Mouse (Mus musculus) liver, embryonic 14.5 days (tissue): ENCODE results near the gene Hnrnpll. TPM values are rescaled to one million over a fixed set of nuclear protein-coding genes. Genes with fewer than 3 reads are reported as not detected.

Experiments used
- ATAC-seq: fragments of 200-750 bp; cut with Nextera tagmentation; 2 replicates; pipeline ENCODE4 v1.8.0; 2017; ENCODE audit warnings: moderate number of reproducible peaks, mild to moderate bottlenecking, moderate library complexity; ENCODE audit not compliant: insufficient read depth
- DNase-seq, 3 experiments: peaks; one replicate each; pipeline ENCODE4 v3.0.0-alpha.2; 2012 to 2013; ENCODE audit warnings: low read depth in 3 of 3, low spot score in 3 of 3
- H3K27ac ChIP-seq: fragments of 300-500 bp; sonication (generic); 2 replicates; pipeline ENCODE4 v1.5.1; 2014; ENCODE audit warnings: moderate library complexity, mild to moderate bottlenecking, control low read depth, inconsistent platforms
- H3K27me3 ChIP-seq: fragments of 300-500 bp; sonication (generic); 2 replicates; pipeline ENCODE4 v1.6.1; 2014; ENCODE audit warnings: mild to moderate bottlenecking, low read length, moderate library complexity; ENCODE audit not compliant: control insufficient read depth, insufficient read depth
- H3K36me3 ChIP-seq: fragments of 300-500 bp; sonication (generic); replicated peaks from 2 replicates; pipeline ENCODE4 v1.6.1; 2014; ENCODE audit warnings: low read depth; ENCODE audit not compliant: control insufficient read depth, insufficient read depth
- H3K4me1 ChIP-seq, 2 experiments: fragments of 200-500 bp in 1 of 2; fragments of 300-500 bp in 1 of 2; sonication (generic) in 1 of 2; replicated peaks; 2 replicates each; pipeline ENCODE4 v1.6.1; 2012 to 2014; ENCODE audit warnings: antibody characterized with exemption in 1 of 2, inconsistent platforms in 1 of 2, low read length in 1 of 2; ENCODE audit not compliant: control insufficient read depth in 2 of 2, insufficient read depth in 2 of 2
- H3K4me2 ChIP-seq: fragments of 300-500 bp; sonication (generic); 2 replicates; pipeline ENCODE4 v1.6.1; 2014; ENCODE audit warnings: low read depth, mild to moderate bottlenecking, control low read depth, moderate library complexity
- H3K4me3 ChIP-seq, 2 experiments: fragments of 200-500 bp in 1 of 2; fragments of 300-500 bp in 1 of 2; sonication (generic) in 1 of 2; 2 replicates each; pipeline ENCODE4 v1.5.1; 2012 to 2014; ENCODE audit warnings: low read depth in 2 of 2, low read length in 2 of 2, mild to moderate bottlenecking in 2 of 2, control low read depth in 1 of 2, inconsistent platforms in 1 of 2, moderate library complexity in 1 of 2; ENCODE audit not compliant: insufficient read depth in 1 of 2
- H3K9ac ChIP-seq: fragments of 300-500 bp; sonication (generic); replicated peaks from 2 replicates; pipeline ENCODE4 v1.6.1; 2014; ENCODE audit warnings: mild to moderate bottlenecking, control low read depth, moderate library complexity
- H3K9me3 ChIP-seq: fragments of 300-500 bp; sonication (generic); 2 replicates; pipeline ENCODE4 v1.6.1; 2016; ENCODE audit warnings: low read length, mixed read lengths; ENCODE audit not compliant: control insufficient read depth
- CTCF ChIP-seq: IDR thresholded peaks from 2 replicates; pipeline ENCODE4 v1.5.1; 2016; ENCODE audit warnings: antibody characterized with exemption, low read depth, control low read depth
- EP300 ChIP-seq: IDR thresholded peaks from 2 replicates; pipeline ENCODE4 v1.6.1; 2016; ENCODE audit warnings: antibody characterized with exemption, low read depth
- WGBS: fragments of 180-500 bp; shearing (Covaris S2); extraction: QIAGEN DNeasy Blood & Tissue Kit; methylation state at CpG from one replicate; pipeline ENCODE4 v1.1.7; 2014; ENCODE audit not compliant: insufficient replicate concordance; 5-methylcytosine and 5-hydroxymethylcytosine counted together
- polyA plus RNA-seq, 2 experiments: library from polyadenylated mRNA; depleted of rRNA in 1 of 2; stranded (reverse) in 1 of 2; unstranded in 1 of 2; fragments of >200 nt; fragmentation: Nextera tagmentation in 1 of 2; extraction: Ambion mirVana in 1 of 2; gene quantifications; 2 replicates each; pipeline versions ENCODE4 v1.2.1 to v1.2.3; 2012 to 2014

Hnrnpll gene
- polyA plus RNA-seq, 2 experiments: 23.1 to 23.5 TPM

DNA sequence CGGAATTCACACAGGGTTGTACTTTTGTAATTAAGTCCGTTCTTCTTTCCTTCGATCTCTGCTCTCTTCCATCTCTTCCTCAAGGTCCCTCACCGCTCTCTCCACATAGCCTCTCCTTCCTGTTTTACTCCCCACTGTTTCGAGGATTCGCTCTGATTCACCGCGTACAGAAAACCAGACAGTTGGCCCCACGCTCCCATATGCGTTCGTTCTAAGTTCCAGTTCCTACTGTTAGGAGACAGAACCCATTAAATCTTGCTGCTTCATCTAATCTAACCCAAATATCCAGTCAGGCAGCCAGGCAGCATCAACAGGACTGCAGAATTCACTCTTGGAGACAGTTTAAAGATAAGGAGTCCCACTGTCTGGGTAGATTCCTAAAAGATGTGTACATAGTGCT is 24.5 kb upstream of the Hnrnpll start:
- DNase-seq (no peak), ATAC-seq (no peak)
- no peaks in the 10 kb centered on the region for H3K36me3 ChIP-seq
- no peak overlapping the region for H3K4me3 ChIP-seq
- no peak for TF ChIP-seq EP300
- TF ChIP-seq CTCF: no peak
- no peak overlapping the region for H3K4me2 ChIP-seq
- no peaks in the 10 kb centered on the region for H3K4me1 ChIP-seq
- no peak overlapping the region for H3K27ac ChIP-seq
- no peak overlapping the region for H3K9ac ChIP-seq
- no peaks in the 10 kb centered on the region for H3K9me3 ChIP-seq
- 74% methylated on average over 11 of the region's 11 CpGs for whole genome bisulfite sequencing
- no peaks in the 10 kb centered on the region for H3K27me3 ChIP-seq

DNA sequence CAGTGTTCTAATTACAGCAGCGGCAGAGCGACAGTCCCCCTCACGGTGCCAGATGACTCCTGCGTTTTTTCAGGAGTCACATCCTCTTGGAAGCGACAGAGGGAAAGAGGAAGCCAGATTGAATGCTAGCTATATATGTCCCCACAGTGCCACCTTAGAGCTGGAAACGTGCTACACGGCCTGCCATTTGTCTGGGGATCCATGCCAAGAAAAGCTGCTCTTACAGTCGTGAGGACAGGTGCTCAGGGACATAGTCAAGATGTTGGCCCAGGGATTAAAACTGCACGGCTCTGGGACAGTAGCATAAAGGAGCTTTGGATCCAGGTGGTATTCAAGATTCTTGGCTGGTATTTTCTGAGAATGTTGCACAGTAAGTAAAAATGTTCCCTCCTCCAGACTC is 22.3 kb upstream of the Hnrnpll start:
- Histone ChIP-seq H3K4me3 (no peak overlapping the region), H3K27me3 (no peaks in the 10 kb centered on the region), H3K4me2 (no peak overlapping the region), H3K27ac (no peak overlapping the region), H3K4me1 (no peaks in the 10 kb centered on the region), H3K9ac (no peak overlapping the region), H3K9me3 (no peaks in the 10 kb centered on the region), H3K36me3 (no peaks in the 10 kb centered on the region)
- 54% methylated on average over 9 of the region's 9 CpGs for WGBS
- DNase-seq (no peak), ATAC-seq (no peak)
- TF ChIP-seq CTCF (no peak), EP300 (no peak)

DNA sequence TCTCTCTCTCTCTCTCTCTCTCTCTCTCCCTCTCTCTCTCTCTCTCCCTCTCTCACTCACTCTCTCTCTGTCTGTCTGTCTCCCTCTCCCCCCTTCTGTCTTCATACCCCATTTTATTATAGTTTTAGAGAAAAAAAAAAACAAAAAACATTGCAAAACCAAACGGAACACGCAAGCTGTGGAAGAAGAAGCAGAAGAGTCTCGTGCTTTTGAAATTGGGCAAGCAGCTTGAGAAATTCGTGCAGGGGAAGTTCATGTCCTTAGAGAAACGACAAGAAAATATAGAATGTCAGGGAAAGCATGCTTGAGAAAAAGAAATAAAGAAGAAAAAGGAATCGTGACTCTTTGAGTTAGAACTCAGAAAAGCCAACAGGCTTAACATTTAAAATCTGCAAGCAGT is 21.1 kb upstream of the Hnrnpll start:
- Histone ChIP-seq H3K4me1 (no peaks in the 10 kb centered on the region), H3K9ac (no peak overlapping the region), H3K27me3 (no peaks in the 10 kb centered on the region), H3K36me3 (no peaks in the 10 kb centered on the region), H3K9me3 (no peaks in the 10 kb centered on the region), H3K4me2 (no peak overlapping the region), H3K27ac (no peak overlapping the region), H3K4me3 (no peak overlapping the region)
- TF ChIP-seq EP300 (no peak), CTCF (no peak)
- no peak for ATAC-seq
- 45% methylated on average over 6 of the region's 6 CpGs for WGBS
- no peak for DNase-seq

DNA sequence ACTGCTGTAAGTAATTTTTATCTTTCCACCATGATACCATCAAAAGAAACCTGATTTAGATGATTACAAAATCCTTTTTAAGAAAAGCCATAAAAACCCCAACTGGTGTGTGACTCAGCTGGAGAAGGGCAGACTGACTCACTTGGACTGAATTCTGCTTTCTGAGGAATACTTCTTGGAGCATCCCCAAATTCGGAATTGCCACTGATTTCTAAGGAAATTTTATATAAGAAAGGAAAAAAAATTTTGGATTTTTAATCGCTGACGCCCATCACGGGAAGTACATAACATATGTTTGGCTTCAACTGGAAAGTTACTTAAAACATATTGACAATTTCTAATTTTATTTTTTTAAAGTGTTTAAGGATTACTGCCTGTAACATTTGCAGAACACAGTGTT is 16.6 kb upstream of the Hnrnpll start:
- no peak overlapping the region for H3K4me2 ChIP-seq
- H3K9ac ChIP-seq: no peak overlapping the region
- no peak for DNase-seq
- WGBS: 71% methylated on average over 4 of the region's 4 CpGs
- no peak overlapping the region for H3K4me3 ChIP-seq
- no peaks in the 10 kb centered on the region for H3K36me3 ChIP-seq
- no peak for ATAC-seq
- TF ChIP-seq EP300: no peak
- no peak for TF ChIP-seq CTCF
- no peaks in the 10 kb centered on the region for H3K9me3 ChIP-seq
- no peaks in the 10 kb centered on the region for H3K27me3 ChIP-seq
- no peaks in the 10 kb centered on the region for H3K4me1 ChIP-seq
- no peak overlapping the region for H3K27ac ChIP-seq

DNA sequence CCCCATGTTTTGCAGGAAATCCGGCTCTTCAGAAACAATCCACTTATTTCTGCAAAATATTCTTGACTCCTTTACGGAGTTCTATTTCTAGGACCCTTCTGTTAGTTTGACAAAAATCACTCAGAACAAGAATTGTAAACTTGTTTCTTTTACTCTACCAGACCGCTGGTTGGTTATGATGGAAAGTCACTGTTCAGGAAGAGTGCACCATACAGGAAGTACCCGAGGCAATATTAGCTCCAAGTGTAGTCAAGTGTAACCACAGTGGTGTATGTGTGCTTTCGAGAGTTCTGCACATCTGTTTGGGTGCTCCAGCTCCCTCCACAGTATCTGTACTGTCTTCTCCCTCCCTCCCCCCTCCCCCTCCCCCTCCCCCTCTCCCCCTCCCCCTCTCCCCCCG is 5.1 kb upstream of the Hnrnpll start:
- H3K27ac ChIP-seq: no peak overlapping the region
- ATAC-seq: no peak
- peaks cover 11 to 13% of the 10 kb centered on the region in 2 experiments for H3K4me1 ChIP-seq
- no peaks in the 10 kb centered on the region for H3K36me3 ChIP-seq
- H3K4me2 ChIP-seq: no peak overlapping the region
- no peak for DNase-seq
- no peak overlapping the region for H3K9ac ChIP-seq
- H3K4me3 ChIP-seq: no peak overlapping the region
- TF ChIP-seq CTCF: no peak
- no peak for TF ChIP-seq EP300
- H3K27me3 ChIP-seq: no peaks in the 10 kb centered on the region
- H3K9me3 ChIP-seq: no peaks in the 10 kb centered on the region
- WGBS: 46% methylated on average over 5 of the region's 6 CpGs
